Mouse (Mus musculus) limb, embryonic 11.5 days (tissue): ENCODE data around the gene AU022252. TPM values are rescaled to one million over a fixed set of nuclear protein-coding genes. Genes with fewer than 3 reads are reported as not detected.

ENCODE experiments used
- ATAC-seq: fragments of 200-750 bp; cut with Nextera tagmentation; 2 replicates; pipeline ENCODE4 v1.8.0; 2017; ENCODE audit warnings: low read depth; ENCODE audit not compliant: insufficient number of reproducible peaks, low FRiP score, low TSS enrichment
- DNase-seq: peaks from one replicate; pipeline ENCODE4 v3.0.0-alpha.2; 2015; ENCODE audit warnings: low spot score
- H3K27ac ChIP-seq: fragments of 300-500 bp; sonication (generic); replicated peaks from 2 replicates; pipeline ENCODE4 v1.5.1; 2014; ENCODE audit warnings: low read depth, mild to moderate bottlenecking, low read length
- H3K27me3 ChIP-seq: fragments of 300-500 bp; sonication (generic); 2 replicates; pipeline ENCODE4 v1.6.1; 2014; ENCODE audit warnings: mild to moderate bottlenecking, low read length, mixed read lengths; ENCODE audit not compliant: control insufficient read depth, insufficient read depth
- H3K36me3 ChIP-seq: fragments of 300-500 bp; sonication (generic); 2 replicates; pipeline ENCODE4 v1.6.1; 2014; ENCODE audit warnings: mild to moderate bottlenecking, low read length, moderate library complexity, mixed read lengths; ENCODE audit not compliant: control insufficient read depth, insufficient read depth
- H3K4me1 ChIP-seq: fragments of 300-500 bp; sonication (generic); 2 replicates; pipeline ENCODE4 v1.6.1; 2014; ENCODE audit warnings: low read length, mixed read lengths; ENCODE audit not compliant: control insufficient read depth, insufficient read depth
- H3K4me2 ChIP-seq: fragments of 300-500 bp; sonication (generic); 2 replicates; pipeline ENCODE4 v1.6.1; 2014; ENCODE audit warnings: low read depth, mild to moderate bottlenecking, moderate library complexity; ENCODE audit not compliant: severe bottlenecking
- H3K4me3 ChIP-seq: fragments of 300-500 bp; sonication (generic); 2 replicates; pipeline ENCODE4 v1.5.1; 2014; ENCODE audit warnings: low read depth, low read length
- H3K9ac ChIP-seq: fragments of 300-500 bp; sonication (generic); 2 replicates; pipeline ENCODE4 v1.6.1; 2014; ENCODE audit warnings: mild to moderate bottlenecking, low read length
- H3K9me3 ChIP-seq: fragments of 300-500 bp; sonication (generic); 2 replicates; pipeline ENCODE4 v1.6.1; 2016; ENCODE audit warnings: low read length; ENCODE audit not compliant: control insufficient read depth
- WGBS: fragments of 180-500 bp; shearing (Covaris S2); extraction: QIAGEN DNeasy Blood & Tissue Kit; methylation state at CpG from one replicate; pipeline ENCODE4 v1.1.7; 2014; 5-methylcytosine and 5-hydroxymethylcytosine counted together
- polyA plus RNA-seq: library from polyadenylated mRNA; unstranded; fragments of >200 nt; fragmentation: Nextera tagmentation; extraction: Ambion mirVana; gene quantifications from 2 replicates; pipeline ENCODE4 v1.2.1, GENCODE M21; 2014

The AU022252 gene
- polyA plus RNA-seq, 1 experiment from 2014 or later, result 44.7 TPM

DNA sequence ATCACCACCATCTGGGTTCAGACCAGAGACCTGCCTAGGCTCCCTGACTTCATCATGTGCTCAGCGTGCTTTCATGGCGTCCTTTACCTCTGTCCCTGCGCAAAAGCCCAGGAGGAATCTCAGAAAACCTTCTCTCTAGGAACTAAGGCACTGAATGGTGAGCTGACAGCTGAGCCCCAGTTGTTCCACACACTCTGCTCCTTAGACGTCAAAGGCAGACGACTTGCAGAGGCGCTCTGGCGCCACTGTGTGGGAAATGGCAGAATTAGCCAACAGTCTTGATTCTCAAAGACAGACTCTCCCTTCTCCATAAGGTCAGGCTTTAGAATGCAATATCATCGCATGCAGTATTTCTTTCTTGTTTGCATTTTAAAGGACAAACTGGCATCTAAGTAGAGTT, 27.8 kb downstream of the AU022252 start:
- no peak for ATAC-seq

DNA sequence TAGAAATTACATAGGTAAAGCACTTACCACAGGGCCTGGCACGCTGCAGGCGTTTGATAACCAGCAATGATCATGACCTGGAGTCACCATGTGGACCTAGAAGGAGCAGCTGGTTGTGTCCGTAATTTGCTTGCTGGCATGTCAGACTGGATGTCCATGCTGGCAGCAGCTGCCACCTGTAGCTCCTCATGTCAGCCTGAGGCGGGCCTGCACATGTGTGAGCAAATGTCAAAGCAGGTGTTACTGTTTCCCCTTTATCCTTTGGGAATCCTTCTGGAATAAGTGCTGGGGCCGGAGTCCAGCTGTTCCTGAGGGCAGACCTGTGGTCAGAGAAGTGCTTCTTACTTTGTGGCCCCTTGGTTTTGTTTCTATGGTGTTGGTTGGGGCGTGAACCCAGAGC, 34.4 kb downstream of the AU022252 start:
- DNase-seq (no peak), ATAC-seq (no peak)
- WGBS, result 87% methylated on average over 6 of the region's 6 CpGs
- Histone ChIP-seq H3K4me3 (no peak overlapping the region), H3K36me3 (no peaks in the 10 kb centered on the region), H3K9me3 (no peaks in the 10 kb centered on the region), H3K9ac (no peak overlapping the region), H3K27me3 (no peaks in the 10 kb centered on the region), H3K4me2 (no peak overlapping the region), H3K27ac (no peak overlapping the region), H3K4me1 (0 out of 2 replicates have a peak, but pooled peaks cover 2% of the 10 kb centered on the region)

More for the DNA sequence above, 27.8 kb downstream of the AU022252 start:
- Histone ChIP-seq H3K4me1 (no peaks in the 10 kb centered on the region), H3K27ac (no peak overlapping the region), H3K4me3 (no peak overlapping the region), H3K27me3 (no peaks in the 10 kb centered on the region), H3K36me3 (no peaks in the 10 kb centered on the region), H3K9ac (no peak overlapping the region), H3K9me3 (no peaks in the 10 kb centered on the region), H3K4me2 (no peak overlapping the region)
- 18% methylated on average over 8 of the region's 8 CpGs for WGBS
- peak; percentile 67 for DNase-seq

DNA sequence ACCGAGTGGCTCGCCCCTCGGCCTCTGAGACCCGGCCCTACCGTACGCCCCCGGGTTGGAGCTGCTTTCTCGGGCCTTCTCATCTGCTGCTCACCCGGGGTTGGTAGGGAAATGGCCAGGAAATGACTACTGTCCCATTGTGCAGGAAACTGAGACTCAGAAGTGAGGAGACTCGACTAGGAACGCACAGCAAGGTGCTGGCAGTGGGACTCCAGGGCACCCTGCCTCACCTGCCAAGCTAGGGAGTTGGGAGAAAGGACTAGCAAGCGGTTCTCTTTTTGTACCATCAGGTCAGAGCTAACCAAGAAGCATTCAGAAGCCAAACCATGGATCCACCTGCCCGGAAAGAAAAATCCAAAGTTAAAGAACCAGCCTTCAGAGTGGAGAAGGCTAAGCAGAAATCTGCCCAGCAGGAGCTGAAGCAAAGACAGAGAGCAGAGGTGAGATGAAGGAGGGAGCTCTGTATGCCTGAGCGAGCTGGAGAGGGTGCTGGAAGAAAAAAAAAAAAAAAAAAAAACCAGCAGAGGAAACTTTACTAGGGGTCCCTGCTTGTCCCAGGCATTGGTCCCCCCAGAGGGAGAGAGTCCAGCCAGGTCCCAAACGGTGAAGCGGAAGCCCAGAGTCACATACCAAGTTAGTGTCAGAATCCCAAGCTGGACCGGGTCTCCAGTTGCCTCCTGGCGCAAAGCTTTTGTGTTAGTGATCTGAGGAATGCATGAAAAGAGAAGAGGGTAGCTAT, 36.8 kb downstream of the AU022252 start:
- no peak; the same call in 1 of the 2 replicates for ATAC-seq
- 0 out of 2 replicates have a peak, but pooled peaks cover 2% of the 10 kb centered on the region for H3K4me1 ChIP-seq
- H3K27me3 ChIP-seq, result no peaks in the 10 kb centered on the region
- H3K9me3 ChIP-seq, result no peaks in the 10 kb centered on the region
- peak overlapping the region; percentile 54 for H3K4me2 ChIP-seq
- WGBS, result 13% methylated on average over 18 of the region's 18 CpGs
- no peak for DNase-seq
- H3K27ac ChIP-seq, result no peak overlapping the region
- H3K9ac ChIP-seq, result peak overlapping the region; percentile 75
- H3K4me3 ChIP-seq, result peak overlapping the region; percentile 59
- H3K36me3 ChIP-seq, result no peaks in the 10 kb centered on the region

DNA sequence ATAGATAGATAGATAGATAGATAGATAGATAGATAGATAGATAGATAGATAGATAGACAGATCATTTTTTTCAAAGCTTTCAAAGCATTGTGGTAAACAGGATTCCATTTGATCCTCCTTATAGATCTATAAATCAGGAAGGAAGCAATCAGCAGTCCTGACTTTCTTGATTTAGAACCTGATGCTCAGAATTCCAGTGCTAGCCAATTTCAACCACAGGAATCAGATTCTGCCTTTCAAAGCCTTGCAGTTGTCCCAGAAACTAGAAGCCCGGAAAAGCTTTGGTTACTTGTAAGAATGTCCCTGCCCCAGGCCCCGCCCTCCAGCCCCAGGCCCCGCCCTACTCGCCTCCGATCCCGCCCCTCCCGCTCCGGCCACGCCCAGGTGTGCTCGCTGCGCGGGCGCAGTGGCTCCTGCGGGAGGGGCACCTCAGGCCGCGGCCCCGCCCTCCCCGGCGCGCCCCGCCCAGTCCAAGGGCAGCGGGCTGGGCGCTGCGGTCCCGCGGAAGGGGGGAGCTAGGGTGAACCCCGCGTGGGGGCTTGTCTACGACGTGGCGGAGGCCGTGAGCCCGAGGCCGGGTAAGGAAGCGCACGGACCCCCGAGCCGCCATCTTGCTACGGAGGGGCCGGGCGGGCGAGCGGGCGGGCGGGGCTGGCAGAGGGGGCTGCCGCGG, 37.5 kb downstream of the AU022252 start, which contains the start of gene Svbp:
Gene Svbp (plus strand): TSS at position 398 of the 673 bp plus-strand sequence.
- Histone ChIP-seq H3K4me3 (peak within 1 kb of the TSS; percentile 59), H3K27me3 (no peaks in the 10 kb centered on the region), H3K27ac (no peak within 1 kb of the TSS), H3K4me2 (peak within 1 kb of the TSS; percentile 54), H3K36me3 (no peaks in the 10 kb centered on the region), H3K4me1 (0 out of 2 replicates have a peak, but pooled peaks cover 2% of the 10 kb centered on the region), H3K9ac (peak within 1 kb of the TSS; percentile 75), H3K9me3 (no peaks in the 10 kb centered on the region)
- ATAC-seq (peak; percentile 93), DNase-seq (peak; percentile 95)
- WGBS, result under 1% methylated on average over 41 of the region's 47 CpGs

DNA sequence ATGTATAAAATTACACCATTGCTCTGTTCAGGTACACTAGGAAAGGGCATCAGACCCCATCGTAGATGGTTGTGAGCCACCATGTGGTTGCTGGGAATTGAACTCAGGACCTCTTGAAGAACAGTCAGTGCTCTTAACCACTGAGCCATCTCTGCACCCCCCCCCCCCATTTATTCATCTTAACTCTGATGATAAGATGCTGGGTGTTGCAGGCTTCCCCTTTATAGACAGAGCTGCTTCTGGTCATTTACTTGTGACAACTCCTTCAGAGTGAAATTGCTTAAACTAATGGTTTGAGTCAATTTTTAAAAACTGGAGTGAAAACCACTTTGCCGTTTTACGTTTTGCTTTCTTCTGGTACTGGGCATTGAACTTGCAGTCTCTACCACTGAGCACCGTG, 39.8 kb downstream of the AU022252 start:
- ATAC-seq, result no peak

DNA sequence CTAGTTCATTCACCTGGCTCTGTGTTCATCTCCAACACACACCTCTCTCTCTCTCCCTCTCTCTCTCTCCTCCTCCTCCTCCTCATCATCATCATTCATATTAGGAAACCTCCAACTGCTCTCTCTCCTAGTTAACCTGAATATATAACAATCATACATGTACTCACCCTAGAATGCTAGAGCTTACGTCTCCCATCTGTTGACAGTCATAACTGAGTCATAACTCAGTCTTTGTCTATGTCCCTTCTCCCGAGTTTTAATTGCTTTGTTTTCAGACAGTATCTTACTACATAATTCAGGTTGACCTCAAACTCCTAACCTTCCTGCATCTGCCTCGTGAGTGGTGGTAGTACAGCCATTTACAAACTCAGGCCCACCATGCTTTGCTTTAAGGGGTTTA, 41.2 kb downstream of the AU022252 start:
- WGBS, result 71% methylated on average over 3 of the region's 3 CpGs
- no peak for DNase-seq

More for the DNA sequence above, 39.8 kb downstream of the AU022252 start:
- no peak overlapping the region for H3K27ac ChIP-seq
- no peak for DNase-seq
- 89% methylated on average over 4 of the region's 4 CpGs for WGBS
- H3K4me3 ChIP-seq, result no peak overlapping the region
- H3K27me3 ChIP-seq, result no peaks in the 10 kb centered on the region
- 0 out of 2 replicates have a peak, but pooled peaks cover 2% of the 10 kb centered on the region for H3K4me1 ChIP-seq
- H3K9ac ChIP-seq, result no peak overlapping the region
- no peaks in the 10 kb centered on the region for H3K36me3 ChIP-seq
- no peak overlapping the region for H3K4me2 ChIP-seq
- no peaks in the 10 kb centered on the region for H3K9me3 ChIP-seq

DNA sequence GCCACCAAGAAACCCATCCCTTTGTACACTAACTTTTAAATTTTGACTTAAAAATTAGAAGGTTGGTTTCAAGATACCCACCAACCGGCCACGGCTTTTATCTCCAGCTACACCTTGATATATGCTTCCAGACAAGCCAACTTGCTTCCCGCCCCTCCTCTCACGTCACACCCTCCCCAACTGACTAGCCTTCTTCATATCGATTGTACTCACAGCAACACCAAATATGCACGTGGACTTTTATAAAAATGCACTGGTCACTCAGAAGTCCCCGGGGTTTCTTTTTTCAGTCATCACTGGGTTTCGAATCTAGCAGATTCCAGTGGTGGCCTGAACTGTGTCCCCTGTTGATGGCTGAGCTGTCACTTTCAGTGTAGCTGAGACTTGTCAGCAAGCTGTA, 41.9 kb downstream of the AU022252 start:
- no peak overlapping the region for H3K27ac ChIP-seq
- no peak for DNase-seq
- 80% methylated on average over 8 of the region's 8 CpGs for WGBS
- H3K36me3 ChIP-seq, result no peaks in the 10 kb centered on the region
- H3K4me3 ChIP-seq, result no peak overlapping the region
- no peaks in the 10 kb centered on the region for H3K27me3 ChIP-seq
- H3K4me1 ChIP-seq, result no peaks in the 10 kb centered on the region
- H3K4me2 ChIP-seq, result no peak overlapping the region
- ATAC-seq, result no peak
- H3K9ac ChIP-seq, result no peak overlapping the region
- no peaks in the 10 kb centered on the region for H3K9me3 ChIP-seq

More for the DNA sequence above, 41.2 kb downstream of the AU022252 start:
- no peaks in the 10 kb centered on the region for H3K4me1 ChIP-seq
- H3K36me3 ChIP-seq, result no peaks in the 10 kb centered on the region
- H3K4me3 ChIP-seq, result no peak overlapping the region
- no peak overlapping the region for H3K27ac ChIP-seq
- H3K4me2 ChIP-seq, result no peak overlapping the region
- H3K9me3 ChIP-seq, result no peaks in the 10 kb centered on the region
- no peaks in the 10 kb centered on the region for H3K27me3 ChIP-seq
- H3K9ac ChIP-seq, result no peak overlapping the region
- no peak for ATAC-seq

DNA sequence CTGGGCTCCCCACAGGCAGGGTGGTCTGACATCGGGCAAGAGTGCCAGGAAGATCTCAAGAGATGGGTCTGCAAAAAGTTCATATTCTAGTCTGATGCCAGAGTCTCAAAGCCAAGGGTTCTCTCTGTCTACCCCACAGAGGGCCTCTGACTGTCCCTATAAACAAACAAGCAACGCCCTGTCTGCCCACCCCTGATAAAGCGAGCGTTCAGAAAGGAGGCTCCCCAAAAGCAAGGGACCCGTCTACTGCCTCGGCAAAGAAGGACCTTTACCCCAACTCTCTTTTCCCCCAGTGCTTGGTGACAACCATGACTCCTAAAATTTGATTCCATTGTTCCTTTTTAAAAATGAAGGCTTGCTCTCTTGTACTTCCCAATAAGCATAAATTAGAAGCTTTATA, 42.6 kb downstream of the AU022252 start, which contains the start of gene Ermap:
Gene Ermap (minus strand): TSS at position 148 of the 400 bp plus-strand sequence.
- H3K36me3 ChIP-seq, result no peaks in the 10 kb centered on the region
- H3K27ac ChIP-seq, result no peak within 1 kb of the TSS
- WGBS, result 68% methylated on average over 6 of the region's 6 CpGs
- ATAC-seq (no peak), DNase-seq (no peak)
- H3K4me2 ChIP-seq, result no peak within 1 kb of the TSS
- H3K27me3 ChIP-seq, result no peaks in the 10 kb centered on the region
- H3K9me3 ChIP-seq, result no peaks in the 10 kb centered on the region
- no peaks in the 10 kb centered on the region for H3K4me1 ChIP-seq
- H3K4me3 ChIP-seq, result no peak within 1 kb of the TSS
- no peak within 1 kb of the TSS for H3K9ac ChIP-seq
